Mouse (Mus musculus) lung, embryonic 14.5 days (tissue): Measurements from ENCODE around the gene Npb. TPM values are rescaled to one million over a fixed set of nuclear protein-coding genes. Genes with fewer than 3 reads are reported as not detected.
"Not testable (repeated sequence)": the region's sequence is repeated elsewhere in the genome, so short reads cannot be mapped to it uniquely, and the experiment has no call there.

ENCODE experiments used
- ATAC-seq: fragments of 200-750 bp; cut with Nextera tagmentation; 2 replicates; pipeline ENCODE4 v1.8.0; 2017; ENCODE audit warnings: mild to moderate bottlenecking, moderate TSS enrichment, moderate library complexity; ENCODE audit not compliant: insufficient read depth
- DNase-seq: peaks from one replicate; pipeline ENCODE4 v3.0.0-alpha.2; 2015
- H3K27ac ChIP-seq: fragments of 300-500 bp; sonication (generic); 2 replicates; pipeline ENCODE4 v1.5.1; 2014; ENCODE audit warnings: low read depth, mild to moderate bottlenecking, moderate library complexity
- H3K27me3 ChIP-seq: fragments of 300-500 bp; sonication (generic); 2 replicates; pipeline ENCODE4 v1.6.1; 2014; ENCODE audit warnings: low read length, control low read depth; ENCODE audit not compliant: insufficient read depth
- H3K36me3 ChIP-seq: fragments of 300-500 bp; sonication (generic); 2 replicates; pipeline ENCODE4 v1.6.1; 2014; ENCODE audit warnings: control low read depth; ENCODE audit not compliant: insufficient read depth
- H3K4me1 ChIP-seq: fragments of 300-500 bp; sonication (generic); 2 replicates; pipeline ENCODE4 v1.6.1; 2014; ENCODE audit warnings: antibody characterized with exemption, control low read depth; ENCODE audit not compliant: insufficient read depth
- H3K4me2 ChIP-seq: fragments of 300-500 bp; sonication (generic); 2 replicates; pipeline ENCODE4 v1.6.1; 2014; ENCODE audit warnings: mild to moderate bottlenecking
- H3K4me3 ChIP-seq: fragments of 300-500 bp; sonication (generic); 2 replicates; pipeline ENCODE4 v1.5.1; 2014; ENCODE audit warnings: low read depth, low read length
- H3K9ac ChIP-seq: fragments of 300-500 bp; sonication (generic); 2 replicates; pipeline ENCODE4 v1.6.1; 2014
- H3K9me3 ChIP-seq: fragments of 300-500 bp; sonication (generic); 2 replicates; pipeline ENCODE4 v1.6.1; 2016; ENCODE audit warnings: low read depth, low read length, control low read depth
- CTCF ChIP-seq: IDR thresholded peaks from 2 replicates; pipeline ENCODE4 v1.5.1; 2016; ENCODE audit warnings: antibody characterized with exemption, low read depth
- WGBS: fragments of 180-500 bp; shearing (Covaris S2); extraction: QIAGEN DNeasy Blood & Tissue Kit; methylation state at CpG from one replicate; pipeline ENCODE4 v1.1.7; 2014; 5-methylcytosine and 5-hydroxymethylcytosine counted together
- polyA plus RNA-seq: library from polyadenylated mRNA; unstranded; fragments of >200 nt; fragmentation: Nextera tagmentation; extraction: Ambion mirVana; gene quantifications from 2 replicates; pipeline ENCODE4 v1.2.1, GENCODE M21; 2014

Npb gene
- polyA plus RNA-seq, 1 experiment from 2014 or later: 1.3 TPM

DNA sequence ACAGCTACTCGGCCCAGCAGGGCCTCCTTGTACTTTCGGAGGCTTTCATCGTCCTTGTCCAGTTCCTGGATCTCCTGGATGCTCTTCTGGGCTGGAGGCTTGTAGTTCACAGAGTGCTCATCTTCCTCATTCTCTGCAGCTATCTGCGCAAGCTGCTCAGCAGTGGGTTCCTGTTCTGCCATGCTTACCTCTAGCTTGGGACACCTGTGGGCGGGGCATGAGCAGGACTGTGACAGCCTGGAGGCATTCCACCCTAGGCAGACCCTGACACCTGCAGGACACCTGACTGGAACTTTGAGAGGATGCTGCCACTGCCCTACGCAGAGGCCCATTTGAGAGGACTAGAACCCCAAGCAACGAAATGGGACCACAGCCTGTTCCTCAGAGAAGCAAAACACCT is 28.1 kb upstream of the Npb start:
- whole genome bisulfite sequencing: 52% methylated on average over 7 of the region's 7 CpGs
- peak overlapping the region; percentile 96; the same call in 1 of the 2 replicates for H3K27ac ChIP-seq
- no peak for ATAC-seq
- peaks cover 58% of the 10 kb centered on the region for H3K36me3 ChIP-seq
- peak overlapping the region; percentile 94 for H3K4me3 ChIP-seq
- H3K4me1 ChIP-seq: peaks cover 11% of the 10 kb centered on the region
- TF ChIP-seq CTCF: no peak
- DNase-seq: no peak
- H3K9me3 ChIP-seq: no peaks in the 10 kb centered on the region
- peak overlapping the region; percentile 93 for H3K9ac ChIP-seq
- peak overlapping the region; percentile 95 for H3K4me2 ChIP-seq
- H3K27me3 ChIP-seq: no peaks in the 10 kb centered on the region

DNA sequence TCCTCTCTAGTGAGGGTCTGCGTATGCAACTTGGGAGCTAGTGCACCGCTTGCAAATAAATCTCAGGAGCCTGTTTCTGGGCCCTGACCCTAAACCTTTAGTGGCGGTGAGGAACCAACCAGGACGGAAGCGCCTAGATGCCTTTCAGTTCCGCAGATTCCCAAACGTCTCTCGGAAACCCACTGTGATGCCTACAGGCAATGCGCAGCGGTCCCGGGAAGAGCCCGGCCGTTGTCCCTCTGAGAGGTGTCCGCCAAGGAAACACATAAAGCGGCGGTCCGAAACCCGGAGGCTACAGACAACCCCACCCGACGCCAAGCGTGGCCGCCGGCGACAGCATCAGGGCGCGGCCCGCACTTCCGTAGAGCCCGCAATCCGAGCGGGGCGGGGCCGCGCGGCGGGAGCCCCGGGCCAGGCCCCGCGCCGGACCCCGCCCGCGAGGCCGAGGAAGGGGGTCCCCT is 27.4 kb upstream of the Npb start:
- peak; percentile 40 for ATAC-seq
- DNase-seq: peak; percentile 66
- WGBS: under 1% methylated on average over 43 of the region's 44 CpGs
- TF ChIP-seq CTCF: no peak
- peak overlapping the region; percentile 95 for H3K4me2 ChIP-seq
- H3K9me3 ChIP-seq: no peaks in the 10 kb centered on the region
- peak overlapping the region; percentile 93 for H3K9ac ChIP-seq
- peaks cover 11% of the 10 kb centered on the region for H3K4me1 ChIP-seq
- no peaks in the 10 kb centered on the region for H3K27me3 ChIP-seq
- peak overlapping the region; percentile 96 for H3K27ac ChIP-seq
- peaks cover 65% of the 10 kb centered on the region for H3K36me3 ChIP-seq
- peak overlapping the region; percentile 94 for H3K4me3 ChIP-seq

DNA sequence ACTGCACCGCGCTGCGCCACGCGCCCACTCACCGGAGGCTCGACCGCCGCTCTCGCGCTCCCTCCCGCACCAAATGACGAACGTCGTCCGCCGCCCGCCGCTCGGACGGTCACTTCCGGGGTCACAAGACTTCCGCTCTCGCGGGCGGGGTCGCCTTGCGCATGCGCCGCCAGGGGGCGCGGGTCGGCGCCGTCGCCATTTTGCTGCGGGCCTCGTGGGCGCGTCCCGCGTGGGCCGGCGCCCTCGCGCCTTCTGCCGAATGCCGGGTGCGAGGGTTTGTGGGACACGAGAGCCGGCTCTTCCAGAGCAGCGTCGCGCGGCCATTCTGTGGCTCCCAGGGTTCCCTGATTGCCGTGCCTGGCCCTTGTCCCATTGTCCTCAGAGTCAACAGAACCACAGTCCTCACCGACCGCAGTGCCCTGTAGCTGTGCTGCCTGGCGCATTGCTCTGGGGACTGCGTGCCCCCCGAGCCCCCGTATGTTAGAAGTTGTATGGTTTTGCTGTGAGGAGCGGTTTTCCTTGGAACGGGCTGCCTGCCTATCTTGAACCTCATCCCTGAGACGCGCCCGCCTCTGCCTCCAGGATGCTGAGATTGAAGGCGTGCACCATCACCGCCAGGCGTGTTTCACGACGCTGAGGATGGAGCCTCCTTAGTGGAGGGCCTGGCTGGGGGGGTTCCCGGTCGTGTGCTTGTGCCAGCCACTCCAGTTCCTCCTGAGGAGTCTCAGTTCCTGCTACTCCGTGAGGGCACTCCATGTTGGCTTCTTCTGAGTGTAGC is 26.6 kb upstream of the Npb start, which contains the start of gene Arhgdia:
Gene Arhgdia, minus strand, starts transcription at position 135 of the 778 bp plus-strand sequence.
- WGBS: 6% methylated on average over 64 of the region's 75 CpGs
- Histone ChIP-seq H3K4me2 (peak within 1 kb of the TSS; percentile 95), H3K36me3 (peaks cover 72% of the 10 kb centered on the region)

DNA sequence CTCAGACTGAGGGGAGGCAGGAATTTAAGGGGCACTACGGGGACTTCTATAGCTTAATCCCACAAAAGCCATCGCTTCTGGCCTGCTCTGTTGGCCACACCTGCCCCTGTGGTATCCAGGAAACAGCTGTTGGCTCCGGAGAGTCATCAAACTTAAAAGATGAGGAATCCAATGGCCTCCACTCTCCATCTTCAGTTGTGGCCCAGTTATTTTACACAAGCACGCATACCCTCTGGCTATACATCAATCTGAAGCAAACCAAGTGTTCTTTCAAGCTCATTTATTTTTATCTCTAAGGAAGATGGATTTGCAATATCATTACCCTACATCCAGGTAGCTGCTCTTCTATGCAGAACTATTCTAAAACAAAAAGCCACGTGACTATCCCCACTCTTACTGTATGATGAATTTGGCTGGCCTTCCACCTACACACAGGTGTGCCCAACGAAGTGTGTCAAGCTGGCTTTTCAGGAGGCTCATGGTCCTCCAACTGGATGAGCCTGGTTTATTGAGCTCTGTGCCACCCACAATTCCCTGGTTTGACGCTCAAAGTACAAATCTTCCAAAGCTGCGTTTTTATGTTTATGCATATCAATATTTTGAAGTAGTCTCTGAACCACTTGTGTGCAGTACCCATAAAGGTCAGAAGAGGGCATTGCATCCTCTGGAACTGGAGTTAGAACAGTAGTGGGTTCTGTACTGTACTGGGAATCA is 25.9 kb upstream of the Npb start:
- DNase-seq (peak; percentile 65), ATAC-seq (no peak)
- TF ChIP-seq CTCF: peak; percentile 54
- Histone ChIP-seq H3K4me2 (peak overlapping the region; percentile 95), H3K9ac (peak overlapping the region; percentile 93), H3K27ac (peak overlapping the region; percentile 96), H3K27me3 (no peaks in the 10 kb centered on the region), H3K36me3 (peaks cover 72% of the 10 kb centered on the region), H3K9me3 (no peaks in the 10 kb centered on the region), H3K4me1 (peaks cover 11% of the 10 kb centered on the region), H3K4me3 (peak overlapping the region; percentile 94)
- 69% methylated on average over 8 of the region's 8 CpGs for whole genome bisulfite sequencing

More for the DNA sequence above, 26.6 kb upstream of the Npb start, which contains the start of gene Arhgdia:
- Histone ChIP-seq H3K9me3 (no peaks in the 10 kb centered on the region), H3K27ac (peak within 1 kb of the TSS; percentile 96), H3K4me3 (peak within 1 kb of the TSS; percentile 94), H3K27me3 (no peaks in the 10 kb centered on the region), H3K4me1 (peaks cover 11% of the 10 kb centered on the region), H3K9ac (peak within 1 kb of the TSS; percentile 93)
- TF ChIP-seq CTCF: peak; percentile 28; the same call in 1 of the 2 replicates
- ATAC-seq (peak; percentile 49), DNase-seq (peak; percentile 95)

DNA sequence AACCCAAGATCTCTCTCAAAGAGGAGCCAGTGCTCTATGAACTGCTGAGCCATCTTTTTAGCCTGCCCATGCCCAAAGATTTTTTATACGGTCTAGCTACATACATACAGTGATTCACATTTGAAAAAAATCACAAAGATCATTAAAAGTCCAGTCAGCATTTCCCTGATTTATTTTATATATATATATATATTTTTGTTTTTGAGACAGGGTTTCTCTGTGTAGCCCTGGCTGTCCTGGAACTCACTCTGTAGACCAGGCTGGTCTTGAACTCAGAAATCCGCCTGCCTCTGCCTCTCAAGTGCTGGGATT is 25.3 kb upstream of the Npb start:
- not testable (repeated sequence) for DNase-seq, H3K9ac ChIP-seq, H3K27ac ChIP-seq, H3K4me2 ChIP-seq, H3K9me3 ChIP-seq, H3K4me3 ChIP-seq, ATAC-seq, H3K27me3 ChIP-seq
- WGBS: 92% methylated on average over 2 of the region's 2 CpGs
- H3K36me3 ChIP-seq: peaks cover 72% of the 10 kb centered on the region
- H3K4me1 ChIP-seq: peaks cover 11% of the 10 kb centered on the region

DNA sequence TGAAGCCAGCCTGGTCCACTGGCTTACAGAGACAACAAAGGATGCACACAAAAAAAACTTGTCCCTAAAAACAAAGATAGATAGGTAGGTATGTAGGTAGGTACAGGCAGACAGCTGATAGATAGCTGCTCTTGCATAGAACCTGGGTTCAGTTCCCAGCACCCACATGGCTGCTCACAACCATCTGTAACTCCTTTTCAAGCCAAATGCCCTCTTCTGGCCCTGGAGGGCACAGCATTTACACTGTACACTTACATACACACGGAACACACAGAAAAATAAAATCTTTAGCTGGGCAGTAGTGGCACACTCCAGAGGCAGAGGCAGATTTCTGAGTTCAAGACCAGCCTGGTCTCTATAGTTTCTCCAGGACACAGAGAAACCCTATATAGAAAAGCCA is 24.3 kb upstream of the Npb start:
- DNase-seq (no peak), ATAC-seq (no peak)
- peaks cover 11% of the 10 kb centered on the region for H3K4me1 ChIP-seq
- H3K9ac ChIP-seq: no peak overlapping the region
- 92% methylated on average over 1 of the region's 1 CpGs for WGBS
- H3K4me2 ChIP-seq: no peak overlapping the region
- no peak for TF ChIP-seq CTCF
- H3K9me3 ChIP-seq: no peaks in the 10 kb centered on the region
- no peak overlapping the region for H3K27ac ChIP-seq
- H3K36me3 ChIP-seq: peaks cover 72% of the 10 kb centered on the region
- H3K27me3 ChIP-seq: no peaks in the 10 kb centered on the region
- H3K4me3 ChIP-seq: no peak overlapping the region

DNA sequence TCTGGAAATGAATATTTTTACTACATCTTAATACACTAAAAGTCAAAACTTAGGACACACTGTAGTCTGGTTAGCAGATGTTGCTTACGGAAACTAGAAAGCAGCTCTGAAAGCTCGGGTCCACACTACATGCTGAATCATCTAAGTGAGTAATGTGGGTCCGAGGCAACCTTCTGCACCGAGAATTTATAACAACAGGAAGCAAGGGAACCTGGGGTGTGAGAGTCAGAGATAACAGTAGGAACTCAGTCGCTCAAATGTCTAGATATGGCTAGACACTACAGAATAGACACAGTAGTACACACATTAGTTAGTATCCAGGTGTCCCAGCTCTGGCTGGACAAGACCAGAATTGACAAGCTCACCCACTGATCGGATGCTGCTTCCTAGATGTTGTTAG is 19.7 kb upstream of the Npb start:
- 92% methylated on average over 6 of the region's 6 CpGs for WGBS
- Histone ChIP-seq H3K4me2 (no peak overlapping the region), H3K4me3 (no peak overlapping the region), H3K9me3 (no peaks in the 10 kb centered on the region), H3K36me3 (peaks cover 93% of the 10 kb centered on the region), H3K27me3 (no peaks in the 10 kb centered on the region), H3K27ac (no peak overlapping the region), H3K4me1 (no peaks in the 10 kb centered on the region), H3K9ac (no peak overlapping the region)
- TF ChIP-seq CTCF: no peak
- DNase-seq: no peak
- no peak for ATAC-seq
